Mouse (Mus musculus) liver, embryonic 15.5 days (tissue): ENCODE results near the gene Eps8l3. TPM values are rescaled to one million over a fixed set of nuclear protein-coding genes. Genes with fewer than 3 reads are reported as not detected.

Experiments
- ATAC-seq: fragments of 200-750 bp; cut with Nextera tagmentation; 2 replicates; pipeline ENCODE4 v1.8.0; 2017; ENCODE audit warnings: moderate number of reproducible peaks, mild to moderate bottlenecking, moderate library complexity; ENCODE audit not compliant: insufficient read depth
- H3K27ac ChIP-seq: fragments of 300-500 bp; sonication (generic); replicated peaks from 2 replicates; pipeline ENCODE4 v1.5.1; 2015; ENCODE audit warnings: mild to moderate bottlenecking, inconsistent platforms
- H3K27me3 ChIP-seq: fragments of 300-500 bp; sonication (generic); 2 replicates; pipeline ENCODE4 v1.6.1; 2015; ENCODE audit warnings: mild to moderate bottlenecking, inconsistent platforms
- H3K36me3 ChIP-seq: fragments of 300-500 bp; sonication (generic); replicated peaks from 2 replicates; pipeline ENCODE4 v1.6.1; 2015; ENCODE audit warnings: moderate library complexity, mild to moderate bottlenecking, inconsistent platforms
- H3K4me1 ChIP-seq: fragments of 300-500 bp; sonication (generic); replicated peaks from 2 replicates; pipeline ENCODE4 v1.6.1; 2015; ENCODE audit warnings: inconsistent platforms
- H3K4me2 ChIP-seq: fragments of 300-500 bp; sonication (generic); 2 replicates; pipeline ENCODE4 v1.6.1; 2015; ENCODE audit warnings: moderate library complexity, mild to moderate bottlenecking, inconsistent platforms
- H3K4me3 ChIP-seq: fragments of 300-500 bp; sonication (generic); replicated peaks from 2 replicates; pipeline ENCODE4 v1.5.1; 2015; ENCODE audit warnings: mild to moderate bottlenecking, inconsistent platforms
- H3K9ac ChIP-seq: fragments of 300-500 bp; sonication (generic); 2 replicates; pipeline ENCODE4 v1.6.1; 2015; ENCODE audit warnings: moderate library complexity, mild to moderate bottlenecking, inconsistent platforms
- H3K9me3 ChIP-seq: fragments of 300-500 bp; sonication (generic); replicated peaks from 2 replicates; pipeline ENCODE4 v1.6.1; 2016; ENCODE audit warnings: inconsistent platforms
- WGBS: fragments of 180-500 bp; shearing (Covaris S2); methylation state at CpG from one replicate; pipeline ENCODE4 v1.1.7; 2015; ENCODE audit warnings: mixed read lengths; ENCODE audit not compliant: insufficient replicate concordance; 5-methylcytosine and 5-hydroxymethylcytosine counted together
- polyA plus RNA-seq: library from polyadenylated mRNA; unstranded; fragments of >200 nt; fragmentation: Nextera tagmentation; extraction: Ambion mirVana; gene quantifications from 2 replicates; pipeline ENCODE4 v1.2.1, GENCODE M21; 2015

The Eps8l3 gene
- polyA plus RNA-seq, result 0.20 TPM in 1 of 2 replicates, not detected in the other

DNA sequence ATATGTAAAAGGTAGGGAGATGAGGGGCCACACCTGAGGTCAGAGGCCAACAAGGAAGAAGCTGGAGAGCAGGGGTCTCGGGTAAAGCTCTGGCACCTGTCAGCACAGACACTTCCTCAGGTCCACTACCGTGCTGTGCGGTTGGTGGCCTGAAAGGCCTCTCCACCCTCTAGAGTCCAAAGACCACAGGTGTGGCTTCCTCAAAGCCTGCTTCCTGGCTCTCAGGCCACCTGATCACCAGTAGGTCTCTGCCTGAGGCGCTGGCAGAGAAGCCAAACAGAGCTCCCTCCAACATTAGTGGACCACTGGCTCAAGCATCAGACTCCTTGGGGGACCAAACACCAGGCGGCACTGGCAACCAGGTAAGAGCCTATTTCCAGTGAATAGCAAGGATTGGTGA lies at the start of gene Eps8l3:
Gene Eps8l3 (plus strand): TSS at position 225 of the 400 bp plus-strand sequence.
- 69% methylated on average over 5 of the region's 5 CpGs for whole genome bisulfite sequencing
- no peaks in the 10 kb centered on the region for H3K27me3 ChIP-seq
- H3K4me2 ChIP-seq, result no peak within 1 kb of the TSS
- no peak within 1 kb of the TSS for H3K4me3 ChIP-seq
- no peaks in the 10 kb centered on the region for H3K36me3 ChIP-seq
- ATAC-seq, result no peak
- no peaks in the 10 kb centered on the region for H3K9me3 ChIP-seq
- peaks cover 11% of the 10 kb centered on the region; the same call in 1 of the 2 replicates for H3K4me1 ChIP-seq
- H3K9ac ChIP-seq, result no peak within 1 kb of the TSS
- no peak within 1 kb of the TSS for H3K27ac ChIP-seq

DNA sequence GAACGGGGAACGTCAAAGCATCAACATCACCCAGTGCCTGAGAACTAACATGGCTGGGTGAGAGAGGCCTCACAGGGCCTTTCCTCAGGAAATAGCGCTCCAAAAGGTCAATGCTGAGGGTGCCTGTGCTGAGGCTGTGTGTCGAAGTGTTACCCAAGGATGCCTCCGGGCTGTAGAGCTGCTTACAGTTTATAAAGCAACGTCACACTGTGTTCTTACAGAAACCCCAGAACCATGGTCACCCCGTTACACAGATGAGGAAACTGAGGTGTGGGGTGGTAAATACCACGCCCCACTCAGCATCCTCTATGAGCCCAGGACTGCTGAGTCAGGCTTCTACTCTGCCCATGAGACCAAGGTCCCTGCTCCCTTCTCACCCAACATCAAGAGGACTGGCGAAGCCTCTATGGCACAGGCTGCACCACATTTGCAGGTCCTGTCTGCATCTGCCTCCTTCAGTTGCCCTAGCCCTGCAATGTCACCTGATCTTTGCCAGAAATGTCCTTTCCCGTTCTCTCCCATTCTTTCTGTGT lies 49.1 kb upstream of the Eps8l3 start:
- ATAC-seq, result no peak
- Histone ChIP-seq H3K9me3 (no peaks in the 10 kb centered on the region), H3K4me1 (0 out of 2 replicates have a peak, but pooled peaks cover 2% of the 10 kb centered on the region), H3K4me2 (no peak overlapping the region), H3K36me3 (no peaks in the 10 kb centered on the region), H3K27ac (no peak overlapping the region), H3K27me3 (no peaks in the 10 kb centered on the region), H3K9ac (no peak overlapping the region), H3K4me3 (no peak overlapping the region)
- 68% methylated on average over 10 of the region's 10 CpGs for WGBS

GRCm38 (mm10) chr3:107828518-107828917 lies 48.5 kb upstream of the Eps8l3 start:
- no peaks in the 10 kb centered on the region for H3K36me3 ChIP-seq
- H3K27ac ChIP-seq, result no peak overlapping the region
- H3K4me2 ChIP-seq, result no peak overlapping the region
- H3K9me3 ChIP-seq, result no peaks in the 10 kb centered on the region
- no peak overlapping the region for H3K9ac ChIP-seq
- no peak overlapping the region for H3K4me3 ChIP-seq
- no peak for ATAC-seq
- H3K4me1 ChIP-seq, result 0 out of 2 replicates have a peak, but pooled peaks cover 4% of the 10 kb centered on the region
- no peaks in the 10 kb centered on the region for H3K27me3 ChIP-seq
- 47% methylated on average over 5 of the region's 5 CpGs for WGBS

DNA sequence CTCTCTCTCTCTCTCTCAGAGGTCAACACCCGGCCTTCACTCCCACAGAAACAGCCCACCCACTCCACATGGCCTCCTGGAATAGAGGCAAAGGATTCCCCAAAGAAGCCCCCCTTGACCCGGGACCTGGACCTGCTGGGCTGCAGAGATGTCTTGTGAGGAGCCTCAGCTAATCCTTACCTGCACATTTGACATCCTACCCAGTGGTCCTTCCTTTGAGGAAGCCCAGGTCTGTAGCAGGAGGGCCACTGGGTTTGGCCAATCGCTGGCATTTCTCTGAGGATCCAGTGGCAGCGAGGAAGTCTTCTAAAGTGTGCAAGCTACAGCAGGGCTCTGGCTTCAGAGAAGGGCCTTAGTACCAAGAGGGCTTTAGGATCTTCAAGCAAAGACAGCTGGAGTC lies 48.0 kb upstream of the Eps8l3 start:
- no peak overlapping the region for H3K9ac ChIP-seq
- no peak for ATAC-seq
- H3K9me3 ChIP-seq, result no peaks in the 10 kb centered on the region
- WGBS, result 59% methylated on average over 4 of the region's 4 CpGs
- H3K27me3 ChIP-seq, result no peaks in the 10 kb centered on the region
- no peak overlapping the region for H3K27ac ChIP-seq
- H3K36me3 ChIP-seq, result no peaks in the 10 kb centered on the region
- no peak overlapping the region for H3K4me3 ChIP-seq
- H3K4me2 ChIP-seq, result no peak overlapping the region
- H3K4me1 ChIP-seq, result 0 out of 2 replicates have a peak, but pooled peaks cover 4% of the 10 kb centered on the region

DNA sequence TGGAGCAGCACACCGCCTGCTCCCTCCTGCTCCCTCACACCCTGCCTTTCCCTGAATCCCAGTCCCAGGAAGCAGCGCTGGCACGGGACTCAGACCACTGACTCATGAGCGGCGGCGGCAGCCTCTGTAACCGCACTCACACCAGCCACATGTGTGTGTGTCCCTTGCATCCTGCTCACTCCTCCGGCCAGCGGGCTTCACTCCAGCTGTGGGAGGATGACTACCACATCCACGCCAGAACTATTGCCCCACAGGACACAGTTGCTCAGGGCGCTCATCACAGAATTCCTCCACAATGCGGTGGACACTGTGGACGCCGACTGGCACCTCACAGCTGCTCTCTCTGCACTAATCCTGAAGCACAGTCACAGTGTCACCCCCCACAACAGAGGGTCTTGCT lies 47.4 kb upstream of the Eps8l3 start:
- no peak for ATAC-seq
- no peak overlapping the region for H3K27ac ChIP-seq
- H3K4me2 ChIP-seq, result no peak overlapping the region
- no peaks in the 10 kb centered on the region for H3K9me3 ChIP-seq
- no peak overlapping the region for H3K4me3 ChIP-seq
- no peaks in the 10 kb centered on the region for H3K27me3 ChIP-seq
- 74% methylated on average over 14 of the region's 14 CpGs for WGBS
- H3K36me3 ChIP-seq, result no peaks in the 10 kb centered on the region
- 0 out of 2 replicates have a peak, but pooled peaks cover 4% of the 10 kb centered on the region for H3K4me1 ChIP-seq
- H3K9ac ChIP-seq, result no peak overlapping the region

DNA sequence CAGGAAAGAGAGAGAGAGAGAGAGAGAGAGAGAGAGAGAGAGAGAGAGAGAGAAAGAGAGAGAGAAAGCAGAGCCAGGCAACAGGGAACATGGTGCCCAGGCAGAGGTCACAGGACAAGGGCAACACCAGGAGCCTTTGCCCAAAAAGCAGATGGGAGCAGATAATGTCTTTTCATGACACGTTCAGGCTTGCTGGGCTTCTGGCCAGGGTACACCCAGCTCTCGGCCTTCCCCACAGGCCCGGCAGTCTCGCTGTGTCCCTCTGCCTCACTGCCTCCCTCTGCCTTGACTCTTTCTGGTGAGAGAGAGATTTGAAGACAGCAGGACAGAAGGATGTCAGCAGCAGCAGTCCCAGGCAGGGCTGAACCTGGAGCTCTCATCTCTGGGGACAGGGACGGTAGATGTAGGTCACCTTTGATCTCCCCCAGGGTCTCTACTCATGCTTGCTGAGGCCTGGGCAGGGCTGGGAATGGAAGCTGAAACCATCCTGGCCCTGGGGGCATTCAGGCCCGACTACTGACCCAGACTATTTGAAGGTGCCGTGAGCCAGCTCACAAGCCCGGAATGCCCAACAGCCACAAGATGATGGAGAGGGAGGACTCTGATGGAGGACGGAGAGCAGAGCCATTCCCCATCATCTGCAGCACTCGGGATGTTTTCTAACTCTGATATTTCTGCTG lies 45.0 kb upstream of the Eps8l3 start:
- H3K4me3 ChIP-seq, result no peak overlapping the region
- no peak overlapping the region for H3K4me2 ChIP-seq
- no peak overlapping the region for H3K9ac ChIP-seq
- H3K36me3 ChIP-seq, result no peaks in the 10 kb centered on the region
- WGBS, result 56% methylated on average over 10 of the region's 10 CpGs
- no peaks in the 10 kb centered on the region for H3K27me3 ChIP-seq
- ATAC-seq, result no peak
- H3K27ac ChIP-seq, result no peak overlapping the region
- H3K4me1 ChIP-seq, result 0 out of 2 replicates have a peak, but pooled peaks cover 4% of the 10 kb centered on the region
- no peaks in the 10 kb centered on the region for H3K9me3 ChIP-seq

DNA sequence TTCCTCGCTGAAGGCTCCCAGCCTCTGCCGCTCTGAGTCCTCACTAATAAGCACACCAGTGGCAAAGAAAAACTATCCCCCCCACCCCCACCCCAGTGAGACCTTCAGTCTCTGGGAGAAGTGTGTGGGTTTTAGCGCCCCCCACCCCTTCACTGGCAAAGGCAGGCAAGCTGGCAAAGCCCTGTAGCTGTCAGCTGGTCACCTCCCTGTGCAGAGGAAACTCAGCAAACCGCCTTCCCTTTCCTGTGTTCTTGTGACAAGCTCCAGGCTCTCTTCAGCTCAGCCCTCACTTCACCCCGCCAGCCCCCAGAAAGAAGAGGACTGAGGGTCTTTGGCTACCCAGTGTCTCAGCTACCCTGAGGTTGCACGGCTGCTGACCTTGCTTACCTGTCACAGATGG lies 44.4 kb upstream of the Eps8l3 start:
- no peaks in the 10 kb centered on the region for H3K9me3 ChIP-seq
- ATAC-seq, result no peak
- H3K4me2 ChIP-seq, result no peak overlapping the region
- 0 out of 2 replicates have a peak, but pooled peaks cover 4% of the 10 kb centered on the region for H3K4me1 ChIP-seq
- H3K27ac ChIP-seq, result no peak overlapping the region
- no peaks in the 10 kb centered on the region for H3K27me3 ChIP-seq
- no peaks in the 10 kb centered on the region for H3K36me3 ChIP-seq
- WGBS, result 26% methylated on average over 6 of the region's 6 CpGs
- no peak overlapping the region for H3K9ac ChIP-seq
- no peak overlapping the region for H3K4me3 ChIP-seq

- no peaks in the 10 kb centered on the region for H3K9me3 ChIP-seq
- H3K9ac ChIP-seq, result no peak overlapping the region
- no peaks in the 10 kb centered on the region for H3K27me3 ChIP-seq
- 0 out of 2 replicates have a peak, but pooled peaks cover 4% of the 10 kb centered on the region for H3K4me1 ChIP-seq
- H3K4me2 ChIP-seq, result no peak overlapping the region
- 65% methylated on average over 1 of the region's 1 CpGs for WGBS
- no peak overlapping the region for H3K27ac ChIP-seq
- H3K36me3 ChIP-seq, result no peaks in the 10 kb centered on the region
- H3K4me3 ChIP-seq, result no peak overlapping the region
- ATAC-seq, result no peak
Observed at GRCm38 (mm10) chr3:107833370-107833769, 43.7 kb upstream of the Eps8l3 start.

DNA sequence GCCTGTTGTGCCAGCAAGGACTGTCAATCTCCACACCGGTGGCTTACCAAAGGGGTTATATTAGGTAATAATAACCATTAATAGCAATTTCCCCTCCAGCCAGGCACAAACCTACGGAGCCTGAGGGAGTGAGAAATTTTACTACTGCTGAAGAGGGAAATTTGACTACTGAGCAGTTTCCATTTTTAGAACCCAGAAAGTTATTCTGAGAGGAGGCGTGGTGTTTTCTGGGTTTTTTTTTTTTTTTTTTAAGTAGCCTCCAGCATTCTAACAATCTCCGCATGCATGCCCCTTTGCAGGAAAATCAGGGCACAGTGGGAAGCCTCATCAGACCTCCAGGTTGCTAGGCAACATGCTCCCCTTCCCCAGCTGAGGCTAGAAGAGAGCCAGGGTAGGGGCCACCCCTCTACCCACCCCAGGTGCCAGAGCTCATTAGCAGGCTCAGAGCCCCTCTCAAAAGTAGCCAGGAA lies 43.1 kb upstream of the Eps8l3 start:
- 61% methylated on average over 4 of the region's 4 CpGs for WGBS
- Histone ChIP-seq H3K4me3 (no peak overlapping the region), H3K27me3 (no peaks in the 10 kb centered on the region), H3K9me3 (no peaks in the 10 kb centered on the region), H3K4me1 (0 out of 2 replicates have a peak, but pooled peaks cover 4% of the 10 kb centered on the region), H3K9ac (no peak overlapping the region), H3K36me3 (no peaks in the 10 kb centered on the region), H3K4me2 (no peak overlapping the region), H3K27ac (no peak overlapping the region)
- no peak for ATAC-seq

- H3K36me3 ChIP-seq, result no peaks in the 10 kb centered on the region
- WGBS, result 76% methylated on average over 5 of the region's 5 CpGs
- H3K4me1 ChIP-seq, result 0 out of 2 replicates have a peak, but pooled peaks cover 4% of the 10 kb centered on the region
- no peak overlapping the region for H3K9ac ChIP-seq
- no peak for ATAC-seq
- no peak overlapping the region for H3K4me3 ChIP-seq
- no peak overlapping the region for H3K4me2 ChIP-seq
- H3K9me3 ChIP-seq, result no peaks in the 10 kb centered on the region
- H3K27ac ChIP-seq, result no peak overlapping the region
- H3K27me3 ChIP-seq, result no peaks in the 10 kb centered on the region
Observed at GRCm38 (mm10) chr3:107835301-107835700, 41.7 kb upstream of the Eps8l3 start.

GRCm38 (mm10) chr3:107839855-107840254 lies 37.2 kb upstream of the Eps8l3 start:
- H3K9ac ChIP-seq, result no peak overlapping the region
- no peaks in the 10 kb centered on the region for H3K36me3 ChIP-seq
- no peak overlapping the region for H3K27ac ChIP-seq
- no peaks in the 10 kb centered on the region for H3K4me1 ChIP-seq
- 63% methylated on average over 5 of the region's 5 CpGs for WGBS
- no peak overlapping the region for H3K4me3 ChIP-seq
- no peak overlapping the region for H3K4me2 ChIP-seq
- no peaks in the 10 kb centered on the region for H3K27me3 ChIP-seq
- ATAC-seq, result no peak
- H3K9me3 ChIP-seq, result no peaks in the 10 kb centered on the region
